10 mouse cellular contexts compared by ENCODE assay signal in genomic region chr10:81050645-81051044, GRCm38 (mm10). TPM values are rescaled to one million over a fixed set of nuclear protein-coding genes. Genes with fewer than 3 reads are reported as not detected.
A peak's percentile ranks its signal among the peaks of the same experiment; 100 is the strongest.
DNase-seq lines count a peak whose midpoint lies in the region; ATAC-seq and TF ChIP-seq lines count a peak whose summit lies in the region.
"Had no signal": no experiment of that assay in that cellular context is flagged by ENCODE, and none has a peak within 500 bp of the region (broad histone marks: within the 10 kb centered on the region; RNA-seq: fewer than 3 reads in every experiment).

No protein-coding gene starts in this region.

- DNase-seq in kidney, postnatal 0 days (ENCODE audit: low spot score) = peak; percentile 9
- no peak for DNase-seq in left cerebral cortex, adult 18-20 months (ENCODE audit: low spot score in 2 of 2)
- no peak for DNase-seq in cerebellum, adult 18-20 months
- DNase-seq in layer of hippocampus, postnatal 25 days (ENCODE audit: extremely low spot score in 1 of 2, low spot score in 1 of 2) = no peak

- H3K27ac ChIP-seq in kidney, postnatal 0 days = no peak overlapping the region
- H3K27ac ChIP-seq in kidney, embryonic 15.5 days = no peak overlapping the region
- no peak overlapping the region for H3K27ac ChIP-seq in ES-Bruce4 (ENCODE audit: insufficient read depth, low read length)
- no peak overlapping the region for H3K27ac ChIP-seq in cortical plate, adult 2 months (ENCODE audit: insufficient read depth, low read length)
- H3K27ac ChIP-seq: heart, embryonic 10.5 days; limb, embryonic 15.5 days had no signal

- no peaks in the 10 kb centered on the region for H3K9me3 ChIP-seq in kidney, postnatal 0 days (replicated peaks; ENCODE audit: low read length)
- H3K9me3 ChIP-seq in kidney, embryonic 15.5 days (replicated peaks) = no peaks in the 10 kb centered on the region
- no peaks in the 10 kb centered on the region for H3K9me3 ChIP-seq in ES-Bruce4 (replicated peaks; ENCODE audit: control insufficient read depth, insufficient read depth, low read length, poor library complexity, severe bottlenecking)
- H3K9me3 ChIP-seq: heart, embryonic 10.5 days; limb, embryonic 15.5 days had no signal

- ATAC-seq in kidney, postnatal 0 days (replicated peaks; ENCODE audit: low FRiP score, low read depth) = no peak
- ATAC-seq in kidney, embryonic 15.5 days (replicated peaks; ENCODE audit: low FRiP score) = no peak
- peak; percentile 72 for ATAC-seq in megakaryocyte progenitor cell, adult 5-6 weeks (replicated peaks; ENCODE audit: poor library complexity)

- H3K36me3 ChIP-seq in kidney, postnatal 0 days (ENCODE audit: insufficient read depth, low read length) = peaks cover 66% of the 10 kb centered on the region
- H3K36me3 ChIP-seq in kidney, embryonic 15.5 days = peaks cover 83% of the 10 kb centered on the region
- peaks cover 49% of the 10 kb centered on the region for H3K36me3 ChIP-seq in ES-Bruce4 (ENCODE audit: control insufficient read depth, insufficient read depth, low read length, poor library complexity, severe bottlenecking)

- H3K4me3 ChIP-seq in kidney, postnatal 0 days (replicated peaks; ENCODE audit: low read depth, low read length) = no peak overlapping the region
- no peak overlapping the region for H3K4me3 ChIP-seq in kidney, embryonic 15.5 days (replicated peaks)
- no peak overlapping the region for H3K4me3 ChIP-seq in ES-Bruce4 (ENCODE audit: low read depth, low read length)
- H3K4me3 ChIP-seq in cortical plate, adult 2 months (ENCODE audit: insufficient read depth, low read length) = no peak overlapping the region
- H3K4me3 ChIP-seq: heart, embryonic 10.5 days; limb, embryonic 15.5 days had no signal

- H3K27me3 ChIP-seq in kidney, postnatal 0 days (ENCODE audit: insufficient read depth, low read length) = no peaks in the 10 kb centered on the region
- no peaks in the 10 kb centered on the region for H3K27me3 ChIP-seq in kidney, embryonic 15.5 days
- H3K27me3 ChIP-seq in ES-Bruce4 (ENCODE audit: control insufficient read depth, insufficient read depth, low read length, poor library complexity, severe bottlenecking) = no peaks in the 10 kb centered on the region
- H3K27me3 ChIP-seq: limb, embryonic 15.5 days had no signal

- TF ChIP-seq POLR2A in ES-Bruce4 (IDR thresholded peaks at IDR 0.05; ENCODE audit: insufficient read depth, low read length) = no peak
- no peak for TF ChIP-seq POLR2A in cortical plate, adult 2 months (IDR thresholded peaks at IDR 0.05; ENCODE audit: extremely low read depth, insufficient read depth, low read length)

- H3K4me2 ChIP-seq in kidney, postnatal 0 days (ENCODE audit: low read length) = no peak overlapping the region
- H3K4me2 ChIP-seq in kidney, embryonic 15.5 days = no peak overlapping the region
- H3K4me2 ChIP-seq: limb, embryonic 15.5 days had no signal

- WGBS in kidney, postnatal 0 days = 80% methylated on average over 4 of the region's 4 CpGs
- WGBS in kidney, embryonic 15.5 days = 91% methylated on average over 4 of the region's 4 CpGs

- H3K9ac ChIP-seq in kidney, postnatal 0 days (ENCODE audit: low read depth, low read length) = no peak overlapping the region
- H3K9ac ChIP-seq in kidney, embryonic 15.5 days = no peak overlapping the region
- no peak overlapping the region for H3K9ac ChIP-seq in ES-Bruce4 (ENCODE audit: low read depth, poor library complexity, severe bottlenecking)
- H3K9ac ChIP-seq: limb, embryonic 15.5 days had no signal

- H3K4me1 ChIP-seq in kidney, postnatal 0 days (replicated peaks; ENCODE audit: insufficient read depth, low read length) = no peaks in the 10 kb centered on the region
- H3K4me1 ChIP-seq in kidney, embryonic 15.5 days = no peaks in the 10 kb centered on the region
- H3K4me1 ChIP-seq in ES-Bruce4 (ENCODE audit: control insufficient read depth, insufficient read depth, low read length) = no peaks in the 10 kb centered on the region
- no peaks in the 10 kb centered on the region for H3K4me1 ChIP-seq in cortical plate, adult 2 months (ENCODE audit: control insufficient read depth, insufficient read depth, low read length)

- TF ChIP-seq EP300 in ES-Bruce4 (IDR thresholded peaks at IDR 0.05; ENCODE audit: insufficient read depth, low read depth, low read length) = no peak

- TF ChIP-seq CTCF in kidney, postnatal 0 days (IDR thresholded peaks at IDR 0.05; ENCODE audit: low read depth) = peak; percentile 52
- peak; percentile 51 for TF ChIP-seq CTCF in ES-Bruce4 (IDR thresholded peaks at IDR 0.05; ENCODE audit: low read depth, low read length)
- TF ChIP-seq CTCF in cortical plate, adult 2 months (IDR thresholded peaks at IDR 0.05; ENCODE audit: extremely low read depth, insufficient read depth, low read length) = 0 out of 2 replicates have a peak, but pooled peaks have one; percentile 11

RNA-seq across cellular contexts. Expression of gene Sgta, which starts 9.3 kb away (rescaled TPM):
- 161 and 168 TPM in 2 replicates for polyA plus RNA-seq in kidney, postnatal 0 days (2015; fragmentation: Nextera tagmentation; extraction: Ambion mirVana)
- polyA plus RNA-seq in kidney, embryonic 15.5 days (2015; fragmentation: Nextera tagmentation; extraction: Ambion mirVana) = 201 and 226 TPM in 2 replicates
- 107 and 110 TPM in 2 replicates for polyA plus RNA-seq in ES-Bruce4 (2011; ENCODE audit: insufficient read depth, insufficient read length, low read depth, missing spikeins)
- polyA plus RNA-seq in cortical plate, adult 2 months (2012; rRNA removed) = 222 and 228 TPM in 2 replicates
- 27.0 and 37.6 TPM in 2 replicates for total RNA-seq in megakaryocyte progenitor cell, adult 5-6 weeks (2015)
- 31.1 and 31.7 TPM in 2 replicates for total RNA-seq in megakaryocyte progenitor cell, adult 5-6 weeks (2017)
- 100 to 1,000 TPM; 178 to 182 TPM for total RNA-seq in left cerebral cortex, adult 18-20 months (2021)
- 100 to 1,000 TPM; 171 to 178 TPM for total RNA-seq in layer of hippocampus, postnatal 25 days (2021)

RNA-seq across cellular contexts. Expression of gene Slc39a3, which starts 13.4 kb away (rescaled TPM):
- 13.4 and 13.9 TPM in 2 replicates for polyA plus RNA-seq in kidney, postnatal 0 days (2015; fragmentation: Nextera tagmentation; extraction: Ambion mirVana)
- polyA plus RNA-seq in kidney, embryonic 15.5 days (2015; fragmentation: Nextera tagmentation; extraction: Ambion mirVana) = 13.7 and 16.3 TPM in 2 replicates
- polyA plus RNA-seq in ES-Bruce4 (2011; ENCODE audit: insufficient read depth, insufficient read length, low read depth, missing spikeins) = 2.8 and 4.5 TPM in 2 replicates
- 72.8 and 73.0 TPM in 2 replicates for polyA plus RNA-seq in cortical plate, adult 2 months (2012; rRNA removed)
- total RNA-seq in megakaryocyte progenitor cell, adult 5-6 weeks (2015) = 1.9 and 2.3 TPM in 2 replicates
- 4.2 and 5.0 TPM in 2 replicates for total RNA-seq in megakaryocyte progenitor cell, adult 5-6 weeks (2017)
- 10 to 100 TPM; 56.9 to 60.1 TPM for total RNA-seq in left cerebral cortex, adult 18-20 months (2021)
- total RNA-seq in layer of hippocampus, postnatal 25 days (2021) = 10 to 100 TPM; 67.5 to 74.9 TPM

RNA-seq across cellular contexts. Expression of gene Thop1, which starts 19.2 kb away (rescaled TPM):
- 30.6 and 34.2 TPM in 2 replicates for polyA plus RNA-seq in kidney, postnatal 0 days (2015; fragmentation: Nextera tagmentation; extraction: Ambion mirVana)
- 62.5 and 67.4 TPM in 2 replicates for polyA plus RNA-seq in kidney, embryonic 15.5 days (2015; fragmentation: Nextera tagmentation; extraction: Ambion mirVana)
- polyA plus RNA-seq in ES-Bruce4 (2011; ENCODE audit: insufficient read depth, insufficient read length, low read depth, missing spikeins) = 77.4 and 81.3 TPM in 2 replicates
- 66.2 and 68.5 TPM in 2 replicates for polyA plus RNA-seq in cortical plate, adult 2 months (2012; rRNA removed)
- 12.7 and 15.6 TPM in 2 replicates for total RNA-seq in megakaryocyte progenitor cell, adult 5-6 weeks (2015)
- 28.0 and 28.7 TPM in 2 replicates for total RNA-seq in megakaryocyte progenitor cell, adult 5-6 weeks (2017)
- 10 to 100 TPM; 43.9 to 49.4 TPM for total RNA-seq in left cerebral cortex, adult 18-20 months (2021)
- 10 to 100 TPM; 51.3 to 54.6 TPM for total RNA-seq in layer of hippocampus, postnatal 25 days (2021)

RNA-seq across cellular contexts. Expression of gene Diras1, which starts 25.2 kb away (rescaled TPM):
- 0.11 TPM in 1 of 2 replicates, not detected in the other for polyA plus RNA-seq in kidney, postnatal 0 days (2015; fragmentation: Nextera tagmentation; extraction: Ambion mirVana)
- polyA plus RNA-seq in kidney, embryonic 15.5 days (2015; fragmentation: Nextera tagmentation; extraction: Ambion mirVana) = 0.19 and 0.23 TPM in 2 replicates
- 0.27 and 0.90 TPM in 2 replicates for polyA plus RNA-seq in ES-Bruce4 (2011; ENCODE audit: insufficient read depth, insufficient read length, low read depth, missing spikeins)
- polyA plus RNA-seq in cortical plate, adult 2 months (2012; rRNA removed) = 83.8 and 85.3 TPM in 2 replicates
- total RNA-seq in megakaryocyte progenitor cell, adult 5-6 weeks (2015) = not detected in 2 replicates
- total RNA-seq in megakaryocyte progenitor cell, adult 5-6 weeks (2017) = not detected in 2 replicates
- total RNA-seq in left cerebral cortex, adult 18-20 months (2021) = 100 to 1,000 TPM; 104 to 113 TPM
- total RNA-seq in layer of hippocampus, postnatal 25 days (2021) = 100 to 1,000 TPM in 1 of 2 experiments, 10 to 100 TPM in 1; 98.7 to 103 TPM

RNA-seq across cellular contexts. Expression of gene Gng7, which starts 35.9 kb away (rescaled TPM):
- polyA plus RNA-seq in kidney, postnatal 0 days (2015; fragmentation: Nextera tagmentation; extraction: Ambion mirVana) = 3.4 TPM in 2 replicates
- polyA plus RNA-seq in kidney, embryonic 15.5 days (2015; fragmentation: Nextera tagmentation; extraction: Ambion mirVana) = 5.0 and 5.6 TPM in 2 replicates
- 4.1 TPM in 2 replicates for polyA plus RNA-seq in ES-Bruce4 (2011; ENCODE audit: insufficient read depth, insufficient read length, low read depth, missing spikeins)
- 77.9 and 152 TPM in 2 replicates for polyA plus RNA-seq in cortical plate, adult 2 months (2012; rRNA removed)
- 0.44 and 0.57 TPM in 2 replicates for total RNA-seq in megakaryocyte progenitor cell, adult 5-6 weeks (2015)
- total RNA-seq in megakaryocyte progenitor cell, adult 5-6 weeks (2017) = 0.83 and 1.2 TPM in 2 replicates
- 100 to 1,000 TPM; 107 to 137 TPM for total RNA-seq in left cerebral cortex, adult 18-20 months (2021)
- 100 to 1,000 TPM; 180 to 184 TPM for total RNA-seq in layer of hippocampus, postnatal 25 days (2021)
